Mouse (Mus musculus): ENCODE data around the gene Sctr.

GRCm38 (mm10) chr1:120101227-120101609 lies 94.5 kb downstream of the Sctr start:
- TF ChIP-seq POLR2A (IDR thresholded peaks at IDR 0.05; ENCODE audit: extremely low read depth, insufficient read depth, low read length) (no peak), CTCF (IDR thresholded peaks at IDR 0.05; ENCODE audit: low read depth, low read length) (no peak)
